Mouse (Mus musculus): ENCODE measurements around the gene Aig1. TPM values are rescaled to one million over a fixed set of nuclear protein-coding genes. Genes with fewer than 3 reads are reported as not detected.

The Aig1 gene
- polyA plus RNA-seq, 1 experiment, result 0.30 TPM

DNA sequence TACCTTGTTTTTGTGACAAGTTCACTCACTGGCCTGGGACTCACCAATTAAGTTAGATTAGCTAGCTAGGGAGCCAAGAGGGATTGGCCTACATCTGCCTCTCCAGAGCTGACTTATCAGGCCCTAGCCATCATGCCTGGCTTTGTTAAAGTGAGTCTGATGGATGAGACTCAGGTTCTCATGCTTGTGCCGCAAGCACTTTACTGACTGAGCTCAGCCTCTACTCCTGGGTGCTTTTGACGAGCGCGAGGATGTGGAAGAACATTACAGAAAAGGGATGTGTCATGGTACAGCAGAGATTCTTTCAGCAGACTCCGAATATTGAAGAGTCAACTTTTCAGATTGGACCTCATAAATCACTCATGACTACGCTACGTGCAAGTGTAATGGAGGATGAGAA is 12.8 kb downstream of the Aig1 start:
- Histone ChIP-seq H3K27me3 (ENCODE audit: control insufficient read depth) (no peaks in the 10 kb centered on the region), H3K4me1 (ENCODE audit: control insufficient read depth) (no peaks in the 10 kb centered on the region), H3K36me3 (ENCODE audit: control insufficient read depth) (no peaks in the 10 kb centered on the region), H3K9me3 (ENCODE audit: control insufficient read depth, low read length) (no peaks in the 10 kb centered on the region), H3K4me3 (replicated peaks) (no peak overlapping the region)
- TF ChIP-seq TAL1 (IDR thresholded peaks at IDR 0.05; ENCODE audit: low read length), result no peak
- no peak for TF ChIP-seq GATA1 (IDR thresholded peaks at IDR 0.05; ENCODE audit: low read length)

DNA sequence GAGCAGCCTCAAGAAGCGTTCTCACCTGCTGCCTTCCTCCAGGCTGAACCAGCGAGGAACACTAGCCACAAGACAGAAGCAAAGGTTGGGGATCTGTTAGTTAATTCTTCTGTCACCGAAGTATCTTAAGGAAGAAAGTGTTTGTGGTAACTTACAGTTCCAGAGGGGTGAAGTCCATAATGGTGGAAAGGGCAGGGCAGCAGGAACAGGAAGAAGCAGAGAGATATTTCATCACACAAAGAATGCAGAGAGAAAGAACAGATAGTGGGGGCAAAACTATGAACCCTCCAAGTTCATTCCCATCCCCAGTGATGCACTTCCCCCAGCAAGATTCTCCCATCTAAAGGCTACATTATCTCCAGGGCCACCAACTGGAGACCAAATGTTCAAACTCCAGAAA is 13.7 kb downstream of the Aig1 start:
- H3K36me3 ChIP-seq (ENCODE audit: control insufficient read depth), result no peaks in the 10 kb centered on the region
- H3K4me3 ChIP-seq (replicated peaks), result no peak overlapping the region
- TF ChIP-seq TAL1 (IDR thresholded peaks at IDR 0.05; ENCODE audit: low read length) (no peak), GATA1 (IDR thresholded peaks at IDR 0.05; ENCODE audit: low read length) (no peak)
- H3K4me1 ChIP-seq (ENCODE audit: control insufficient read depth), result no peaks in the 10 kb centered on the region
- H3K27me3 ChIP-seq (ENCODE audit: control insufficient read depth), result no peaks in the 10 kb centered on the region
- no peaks in the 10 kb centered on the region for H3K9me3 ChIP-seq (ENCODE audit: control insufficient read depth, low read length)

DNA sequence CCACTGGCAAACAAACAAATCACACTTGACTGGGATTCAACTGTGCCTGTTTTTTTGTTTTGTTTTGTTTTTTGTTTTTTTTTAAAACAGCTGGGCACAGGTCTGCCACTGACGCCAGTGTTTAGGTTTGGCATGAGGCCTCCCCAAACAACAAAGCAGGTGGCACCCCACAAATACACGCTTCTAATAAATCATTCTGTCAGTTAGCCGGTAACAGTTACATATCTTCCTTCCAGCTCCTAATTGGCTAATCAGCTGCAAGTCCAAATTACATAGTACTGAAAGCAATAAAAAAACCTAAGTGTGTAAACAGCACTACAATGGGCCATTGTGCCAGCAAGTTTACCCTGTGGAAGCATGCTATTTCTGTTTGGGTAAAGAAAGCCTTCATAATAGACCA is 18.7 kb downstream of the Aig1 start:
- TF ChIP-seq TAL1 (IDR thresholded peaks at IDR 0.05; ENCODE audit: low read length) (no peak), GATA1 (IDR thresholded peaks at IDR 0.05; ENCODE audit: low read length) (no peak)
- Histone ChIP-seq H3K36me3 (ENCODE audit: control insufficient read depth) (no peaks in the 10 kb centered on the region), H3K4me3 (replicated peaks) (no peak overlapping the region), H3K4me1 (ENCODE audit: control insufficient read depth) (no peaks in the 10 kb centered on the region), H3K9me3 (ENCODE audit: control insufficient read depth, low read length) (no peaks in the 10 kb centered on the region), H3K27me3 (ENCODE audit: control insufficient read depth) (no peaks in the 10 kb centered on the region)

DNA sequence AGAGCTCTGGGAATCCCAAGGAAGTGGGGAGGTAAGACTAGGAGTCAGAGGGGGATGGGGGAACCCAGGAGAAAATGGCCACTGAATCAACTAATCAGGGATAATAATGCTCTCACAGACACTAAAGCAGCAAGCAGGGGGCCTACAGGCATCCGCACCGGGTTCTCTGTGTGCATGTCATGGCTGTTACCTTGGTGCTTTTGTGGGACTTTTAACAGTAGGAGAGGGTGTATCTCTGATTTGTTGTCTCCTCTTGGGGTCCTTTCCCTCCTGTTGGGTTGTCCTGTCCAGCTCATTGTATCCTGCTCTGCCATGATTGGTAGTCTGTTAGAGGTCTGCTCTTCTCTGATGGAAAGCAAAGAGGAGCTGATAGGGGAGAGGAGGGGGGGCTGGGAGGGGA is 19.6 kb downstream of the Aig1 start:
- no peaks in the 10 kb centered on the region for H3K27me3 ChIP-seq (ENCODE audit: control insufficient read depth)
- no peak overlapping the region for H3K4me3 ChIP-seq (replicated peaks)
- no peaks in the 10 kb centered on the region for H3K9me3 ChIP-seq (ENCODE audit: control insufficient read depth, low read length)
- no peaks in the 10 kb centered on the region for H3K36me3 ChIP-seq (ENCODE audit: control insufficient read depth)
- TF ChIP-seq TAL1 (IDR thresholded peaks at IDR 0.05; ENCODE audit: low read length) (no peak), GATA1 (IDR thresholded peaks at IDR 0.05; ENCODE audit: low read length) (no peak)
- no peaks in the 10 kb centered on the region for H3K4me1 ChIP-seq (ENCODE audit: control insufficient read depth)

DNA sequence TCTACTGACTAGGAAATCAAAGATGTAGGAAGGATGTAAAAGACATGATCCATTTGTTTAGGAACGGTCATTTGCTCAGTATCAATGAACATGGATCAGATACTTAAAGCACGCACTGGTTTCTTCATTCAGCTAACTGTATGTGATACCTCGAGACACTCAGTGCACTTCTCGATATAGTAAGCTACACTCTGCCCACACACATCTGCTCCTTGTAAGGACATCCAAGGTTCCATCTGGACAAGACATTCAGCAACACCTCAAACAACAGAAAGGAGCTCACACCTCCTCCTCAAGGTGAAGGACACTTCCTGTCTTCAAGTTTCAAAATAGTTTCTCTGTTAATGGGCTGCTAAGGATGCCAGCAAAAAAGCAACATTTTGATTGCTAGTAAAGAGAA is 23.9 kb downstream of the Aig1 start:
- Histone ChIP-seq H3K4me3 (replicated peaks) (no peak overlapping the region), H3K4me1 (ENCODE audit: control insufficient read depth) (no peaks in the 10 kb centered on the region), H3K36me3 (ENCODE audit: control insufficient read depth) (no peaks in the 10 kb centered on the region), H3K9me3 (ENCODE audit: control insufficient read depth, low read length) (no peaks in the 10 kb centered on the region), H3K27me3 (ENCODE audit: control insufficient read depth) (no peaks in the 10 kb centered on the region)
- no peak for TF ChIP-seq TAL1 (IDR thresholded peaks at IDR 0.05; ENCODE audit: low read length)
- TF ChIP-seq GATA1 (IDR thresholded peaks at IDR 0.05; ENCODE audit: low read length), result no peak

DNA sequence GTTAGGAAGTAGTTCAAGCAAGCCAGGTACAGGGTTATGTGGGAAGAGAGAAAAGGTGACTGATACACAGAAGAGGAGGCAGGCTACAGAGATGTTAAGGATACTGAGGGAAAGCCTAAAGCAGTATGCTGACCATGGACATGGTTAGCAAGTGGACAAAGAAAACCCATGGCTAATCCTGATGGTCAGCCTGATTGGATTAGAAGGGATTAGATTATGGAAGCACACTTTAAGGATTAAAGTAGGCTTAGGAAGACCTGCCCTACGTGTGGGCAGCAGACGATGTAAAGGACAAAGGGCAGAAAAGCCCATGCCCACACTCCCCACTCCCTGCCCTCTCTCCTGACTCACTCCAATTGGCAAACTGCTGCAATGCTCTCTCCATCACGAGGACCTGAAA is 25.0 kb downstream of the Aig1 start:
- H3K9me3 ChIP-seq (ENCODE audit: control insufficient read depth, low read length), result no peaks in the 10 kb centered on the region
- no peaks in the 10 kb centered on the region for H3K36me3 ChIP-seq (ENCODE audit: control insufficient read depth)
- no peak for TF ChIP-seq GATA1 (IDR thresholded peaks at IDR 0.05; ENCODE audit: low read length)
- TF ChIP-seq TAL1 (IDR thresholded peaks at IDR 0.05; ENCODE audit: low read length), result no peak
- H3K4me1 ChIP-seq (ENCODE audit: control insufficient read depth), result no peaks in the 10 kb centered on the region
- H3K4me3 ChIP-seq (replicated peaks), result no peak overlapping the region
- H3K27me3 ChIP-seq (ENCODE audit: control insufficient read depth), result no peaks in the 10 kb centered on the region

DNA sequence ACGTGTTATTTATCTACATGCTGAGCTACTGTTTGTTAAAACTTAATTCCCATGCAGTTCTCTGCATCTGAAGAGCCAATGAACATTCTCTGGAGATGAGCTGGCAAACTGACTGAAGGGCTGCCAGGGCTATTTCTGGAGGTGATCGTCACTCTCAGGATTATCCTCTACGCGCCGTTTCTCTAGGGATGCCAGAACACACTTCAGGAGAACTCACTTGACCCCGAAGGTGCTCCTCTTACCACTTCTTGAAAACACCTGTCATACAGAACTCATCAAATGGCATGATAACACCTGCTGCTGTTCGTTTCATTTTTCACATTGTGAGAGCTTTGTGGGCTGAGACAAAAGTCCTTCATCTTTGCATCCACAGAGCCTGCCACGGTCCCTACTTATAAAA is 25.9 kb downstream of the Aig1 start:
- Histone ChIP-seq H3K9me3 (ENCODE audit: control insufficient read depth, low read length) (no peaks in the 10 kb centered on the region), H3K27me3 (ENCODE audit: control insufficient read depth) (no peaks in the 10 kb centered on the region), H3K4me1 (ENCODE audit: control insufficient read depth) (no peaks in the 10 kb centered on the region), H3K36me3 (ENCODE audit: control insufficient read depth) (no peaks in the 10 kb centered on the region), H3K4me3 (replicated peaks) (no peak overlapping the region)
- TF ChIP-seq TAL1 (IDR thresholded peaks at IDR 0.05; ENCODE audit: low read length) (no peak), GATA1 (IDR thresholded peaks at IDR 0.05; ENCODE audit: low read length) (no peak)

DNA sequence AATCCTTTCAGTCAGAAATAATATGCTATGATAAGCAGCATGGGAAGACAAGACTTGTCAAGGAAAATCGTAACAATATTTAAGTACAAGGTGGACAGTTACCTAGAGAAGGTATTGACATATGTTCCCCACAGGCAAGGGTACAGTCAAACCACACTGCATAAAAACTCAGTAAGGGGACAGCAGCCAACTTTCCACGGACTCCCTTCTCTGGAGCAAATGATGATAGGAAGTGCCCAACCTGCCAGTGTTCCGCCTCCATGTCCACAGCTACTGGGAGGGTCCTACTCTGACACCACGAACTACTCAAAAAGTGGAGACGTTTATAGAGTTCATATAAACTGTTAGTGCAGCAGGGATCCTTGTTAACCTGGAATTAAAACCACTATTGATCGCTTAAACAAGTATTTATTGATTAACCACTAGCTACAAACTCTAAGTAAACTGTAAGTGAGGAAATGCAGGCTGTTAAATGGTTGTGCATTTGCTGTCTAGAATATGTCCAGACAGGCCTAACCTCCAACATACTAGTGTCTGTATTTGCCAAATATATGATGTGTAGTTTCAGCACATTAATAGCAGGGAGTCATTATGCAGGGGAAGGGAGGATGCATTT is 30.2 kb downstream of the Aig1 start:
- no peaks in the 10 kb centered on the region for H3K36me3 ChIP-seq (ENCODE audit: control insufficient read depth)
- no peaks in the 10 kb centered on the region for H3K9me3 ChIP-seq (ENCODE audit: control insufficient read depth, low read length)
- H3K4me3 ChIP-seq (replicated peaks), result no peak overlapping the region
- TF ChIP-seq GATA1 (IDR thresholded peaks at IDR 0.05; ENCODE audit: low read length) (no peak), TAL1 (IDR thresholded peaks at IDR 0.05; ENCODE audit: low read length) (no peak)
- H3K27me3 ChIP-seq (ENCODE audit: control insufficient read depth), result no peaks in the 10 kb centered on the region
- no peaks in the 10 kb centered on the region for H3K4me1 ChIP-seq (ENCODE audit: control insufficient read depth)

DNA sequence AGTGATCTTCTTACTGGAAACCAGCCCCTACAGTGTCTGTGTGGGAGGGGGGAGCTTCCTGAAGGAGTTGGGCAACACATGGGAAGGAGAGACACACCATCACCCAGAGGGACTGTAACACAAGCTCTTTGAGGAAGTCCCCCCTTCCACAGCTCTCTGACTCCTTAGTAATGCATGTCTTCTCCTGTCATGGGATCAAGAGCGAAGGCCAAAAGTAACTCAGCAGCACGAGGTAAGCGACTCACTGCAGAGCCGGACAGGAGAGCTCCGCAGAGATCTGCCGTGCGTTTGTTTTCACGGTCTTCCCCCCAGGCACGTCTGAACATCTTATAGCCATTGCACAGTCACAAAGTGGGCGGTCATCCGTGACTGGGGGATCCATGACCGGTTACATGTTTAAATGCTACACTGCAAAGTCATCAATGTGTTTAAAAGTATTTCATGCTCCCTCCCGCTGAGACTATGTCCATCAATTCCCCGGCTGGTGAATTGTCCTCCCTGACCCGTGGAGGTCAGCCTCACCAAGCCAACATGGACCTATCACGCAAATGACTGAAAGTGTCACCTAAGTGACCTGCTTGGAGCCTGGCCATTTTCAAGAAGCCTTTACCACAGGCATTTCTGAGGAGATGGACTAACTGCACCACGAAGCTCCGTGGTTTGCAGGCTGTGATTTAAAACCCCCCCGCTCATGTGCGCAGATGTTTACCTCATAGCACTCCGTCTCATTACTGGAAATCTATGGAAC is 30.9 kb downstream of the Aig1 start:
- Histone ChIP-seq H3K4me3 (replicated peaks) (no peak overlapping the region), H3K36me3 (ENCODE audit: control insufficient read depth) (no peaks in the 10 kb centered on the region), H3K4me1 (ENCODE audit: control insufficient read depth) (no peaks in the 10 kb centered on the region), H3K9me3 (ENCODE audit: control insufficient read depth, low read length) (no peaks in the 10 kb centered on the region), H3K27me3 (ENCODE audit: control insufficient read depth) (no peaks in the 10 kb centered on the region)
- TF ChIP-seq TAL1 (IDR thresholded peaks at IDR 0.05; ENCODE audit: low read length) (no peak), GATA1 (IDR thresholded peaks at IDR 0.05; ENCODE audit: low read length) (no peak)

All from erythroblast, embryonic 14.5 days (primary cell).